Mouse (Mus musculus) hindbrain, embryonic 16.5 days (tissue): ENCODE measurements around the gene Senp1. TPM values are rescaled to one million over a fixed set of nuclear protein-coding genes. Genes with fewer than 3 reads are reported as not detected.
A peak's percentile ranks its signal among the peaks of the same experiment; 100 is the strongest.

Experiments used
- ATAC-seq: fragments of 200-750 bp; cut with Nextera tagmentation; 2 replicates; pipeline ENCODE4 v1.8.0; 2017; ENCODE audit warnings: moderate TSS enrichment, moderate library complexity
- H3K27ac ChIP-seq: fragments of 300-500 bp; sonication (generic); 2 replicates; pipeline ENCODE4 v1.5.1; 2014; ENCODE audit warnings: low read depth, mild to moderate bottlenecking, control low read depth, low read length, moderate library complexity
- H3K27me3 ChIP-seq: fragments of 300-500 bp; sonication (generic); replicated peaks from 2 replicates; pipeline ENCODE4 v1.6.1; 2014; ENCODE audit warnings: low read length; ENCODE audit not compliant: control insufficient read depth, insufficient read depth
- H3K36me3 ChIP-seq: fragments of 300-500 bp; sonication (generic); 2 replicates; pipeline ENCODE4 v1.6.1; 2014; ENCODE audit warnings: mild to moderate bottlenecking, low read length, moderate library complexity, mixed read lengths; ENCODE audit not compliant: control insufficient read depth, insufficient read depth
- H3K4me1 ChIP-seq: fragments of 300-500 bp; sonication (generic); 2 replicates; pipeline ENCODE4 v1.6.1; 2014; ENCODE audit warnings: low read depth, low read length; ENCODE audit not compliant: control insufficient read depth, insufficient read depth
- H3K4me2 ChIP-seq: fragments of 300-500 bp; sonication (generic); 2 replicates; pipeline ENCODE4 v1.6.1; 2014; ENCODE audit warnings: mild to moderate bottlenecking, low read length, control low read depth, moderate library complexity
- H3K4me3 ChIP-seq: fragments of 300-500 bp; sonication (generic); 2 replicates; pipeline ENCODE4 v1.5.1; 2014; ENCODE audit warnings: mild to moderate bottlenecking, low read length, control low read depth, moderate library complexity
- H3K9ac ChIP-seq: fragments of 300-500 bp; sonication (generic); 2 replicates; pipeline ENCODE4 v1.6.1; 2014; ENCODE audit warnings: low read depth, mild to moderate bottlenecking, control low read depth, low read length, moderate library complexity
- H3K9me3 ChIP-seq: fragments of 300-500 bp; sonication (generic); 2 replicates; pipeline ENCODE4 v1.6.1; 2014; ENCODE audit warnings: mild to moderate bottlenecking, low read length, moderate library complexity; ENCODE audit not compliant: control insufficient read depth
- WGBS: fragments of 180-500 bp; shearing (Covaris S2); extraction: QIAGEN DNeasy Blood & Tissue Kit; methylation state at CpG from one replicate; pipeline ENCODE4 v1.1.7; 2014; 5-methylcytosine and 5-hydroxymethylcytosine counted together
- polyA plus RNA-seq: library from polyadenylated mRNA; unstranded; fragments of >200 nt; fragmentation: Nextera tagmentation; extraction: Ambion mirVana; gene quantifications from 2 replicates; pipeline ENCODE4 v1.2.1, GENCODE M21; 2015

The Senp1 gene
- polyA plus RNA-seq, 1 experiment from 2014 or later = 17.3 TPM

GRCm38 (mm10) chr15:98069566-98070245 is 23.8 kb downstream of the Senp1 start:
- Histone ChIP-seq H3K36me3 (peaks cover 23% of the 10 kb centered on the region), H3K9ac (no peak overlapping the region), H3K27ac (no peak overlapping the region), H3K4me2 (no peak overlapping the region), H3K27me3 (no peaks in the 10 kb centered on the region), H3K9me3 (no peaks in the 10 kb centered on the region), H3K4me1 (no peaks in the 10 kb centered on the region), H3K4me3 (no peak overlapping the region)
- WGBS = 92% methylated on average over 8 of the region's 8 CpGs
- ATAC-seq = no peak

GRCm38 (mm10) chr15:98068506-98068905 is 25.0 kb downstream of the Senp1 start:
- WGBS = 90% methylated on average over 9 of the region's 9 CpGs
- no peak overlapping the region for H3K9ac ChIP-seq
- no peaks in the 10 kb centered on the region for H3K4me1 ChIP-seq
- no peaks in the 10 kb centered on the region for H3K27me3 ChIP-seq
- H3K9me3 ChIP-seq = no peaks in the 10 kb centered on the region
- no peak for ATAC-seq
- H3K4me3 ChIP-seq = no peak overlapping the region
- H3K27ac ChIP-seq = no peak overlapping the region
- peaks cover 29% of the 10 kb centered on the region for H3K36me3 ChIP-seq
- no peak overlapping the region for H3K4me2 ChIP-seq

- Histone ChIP-seq H3K4me1 (no peaks in the 10 kb centered on the region), H3K4me2 (no peak overlapping the region), H3K9me3 (no peaks in the 10 kb centered on the region), H3K9ac (no peak overlapping the region), H3K27me3 (no peaks in the 10 kb centered on the region), H3K36me3 (peaks cover 29% of the 10 kb centered on the region), H3K4me3 (no peak overlapping the region), H3K27ac (no peak overlapping the region)
- WGBS = 59% methylated on average over 3 of the region's 3 CpGs
- no peak for ATAC-seq
Measured at GRCm38 (mm10) chr15:98067492-98067891, 26.1 kb downstream of the Senp1 start.

- no peaks in the 10 kb centered on the region for H3K9me3 ChIP-seq
- no peak for ATAC-seq
Measured at GRCm38 (mm10) chr15:98066602-98067001, 26.9 kb downstream of the Senp1 start.

GRCm38 (mm10) chr15:98065881-98066280 is 27.7 kb downstream of the Senp1 start:
- no peaks in the 10 kb centered on the region for H3K9me3 ChIP-seq
- no peaks in the 10 kb centered on the region for H3K27me3 ChIP-seq
- H3K9ac ChIP-seq = no peak overlapping the region
- no peak for ATAC-seq
- no peaks in the 10 kb centered on the region for H3K4me1 ChIP-seq
- no peak overlapping the region for H3K27ac ChIP-seq
- H3K4me2 ChIP-seq = no peak overlapping the region
- WGBS = 91% methylated on average over 5 of the region's 5 CpGs
- H3K36me3 ChIP-seq = peaks cover 29% of the 10 kb centered on the region
- H3K4me3 ChIP-seq = no peak overlapping the region

More at GRCm38 (mm10) chr15:98066602-98067001, 26.9 kb downstream of the Senp1 start:
- no peak overlapping the region for H3K4me3 ChIP-seq
- WGBS = 95% methylated on average over 12 of the region's 12 CpGs
- no peak overlapping the region for H3K4me2 ChIP-seq
- H3K4me1 ChIP-seq = no peaks in the 10 kb centered on the region
- H3K36me3 ChIP-seq = peaks cover 29% of the 10 kb centered on the region
- H3K9ac ChIP-seq = no peak overlapping the region
- no peak overlapping the region for H3K27ac ChIP-seq
- H3K27me3 ChIP-seq = no peaks in the 10 kb centered on the region

GRCm38 (mm10) chr15:98055246-98055645 is 38.3 kb downstream of the Senp1 start:
- Histone ChIP-seq H3K4me2 (no peak overlapping the region), H3K27ac (no peak overlapping the region), H3K9ac (no peak overlapping the region), H3K27me3 (no peaks in the 10 kb centered on the region), H3K36me3 (peaks cover 22% of the 10 kb centered on the region), H3K4me3 (no peak overlapping the region), H3K9me3 (no peaks in the 10 kb centered on the region), H3K4me1 (no peaks in the 10 kb centered on the region)
- peak; percentile 52; the same call in 1 of the 2 replicates for ATAC-seq
- 23% methylated on average over 5 of the region's 5 CpGs for WGBS

- Histone ChIP-seq H3K4me3 (no peak overlapping the region), H3K4me1 (no peaks in the 10 kb centered on the region), H3K9me3 (no peaks in the 10 kb centered on the region), H3K36me3 (peaks cover 20% of the 10 kb centered on the region), H3K4me2 (no peak overlapping the region), H3K27me3 (no peaks in the 10 kb centered on the region), H3K9ac (no peak overlapping the region), H3K27ac (no peak overlapping the region)
- WGBS = 92% methylated on average over 5 of the region's 5 CpGs
- ATAC-seq = no peak
Measured at GRCm38 (mm10) chr15:98051685-98052084, 41.9 kb downstream of the Senp1 start.

GRCm38 (mm10) chr15:98048918-98049700 is 44.4 kb downstream of the Senp1 start:
- Histone ChIP-seq H3K4me2 (no peak overlapping the region), H3K4me1 (no peaks in the 10 kb centered on the region), H3K9ac (no peak overlapping the region), H3K4me3 (no peak overlapping the region), H3K9me3 (no peaks in the 10 kb centered on the region; the same call in 1 of the 2 replicates), H3K27me3 (no peaks in the 10 kb centered on the region), H3K36me3 (peaks cover 36% of the 10 kb centered on the region), H3K27ac (no peak overlapping the region)
- no peak for ATAC-seq
- WGBS = 87% methylated on average over 13 of the region's 13 CpGs

GRCm38 (mm10) chr15:98044387-98044786 is 49.2 kb downstream of the Senp1 start:
- Histone ChIP-seq H3K27ac (no peak overlapping the region), H3K4me3 (no peak overlapping the region), H3K4me1 (no peaks in the 10 kb centered on the region), H3K4me2 (no peak overlapping the region), H3K27me3 (no peaks in the 10 kb centered on the region), H3K36me3 (peaks cover 33% of the 10 kb centered on the region), H3K9me3 (no peaks in the 10 kb centered on the region; the same call in 1 of the 2 replicates), H3K9ac (no peak overlapping the region)
- 96% methylated on average over 5 of the region's 5 CpGs for WGBS
- no peak for ATAC-seq
